15 mouse cellular contexts compared by ENCODE assay signal in genomic region chr4:61902136-61902535, GRCm38 (mm10).
"Had no signal": no experiment of that assay in that cellular context is flagged by ENCODE, and none has a peak within 500 bp of the region (broad histone marks: within the 10 kb centered on the region; RNA-seq: fewer than 3 reads in every experiment).

No protein-coding gene starts in this region.

- H3K27me3 ChIP-seq: limb, embryonic 12.5 days; liver, embryonic 13.5 days; lung, embryonic 15.5 days; megakaryocyte, embryonic 14.5 days had no signal

- H3K9me3 ChIP-seq: lung, embryonic 15.5 days had no signal

- H3K4me2 ChIP-seq: limb, embryonic 12.5 days; liver, embryonic 13.5 days; lung, embryonic 15.5 days; midbrain, embryonic 11.5 days had no signal

- H3K4me3 ChIP-seq: limb, embryonic 12.5 days; liver, embryonic 13.5 days; lung, embryonic 15.5 days; megakaryocyte, embryonic 14.5 days had no signal

- H3K4me1 ChIP-seq: limb, embryonic 12.5 days; liver, embryonic 13.5 days; lung, embryonic 15.5 days; megakaryocyte, embryonic 14.5 days had no signal

- H3K36me3 ChIP-seq: limb, embryonic 12.5 days; liver, embryonic 13.5 days; lung, embryonic 15.5 days had no signal

- ATAC-seq: liver, postnatal 0 days had no signal

- DNase-seq: kidney, adult 9 months; kidney, postnatal 36 days; layer of hippocampus, adult 9-11 months; layer of hippocampus, postnatal 36 days; liver; liver, embryonic 13.5 days; liver, postnatal 0 days; lung, postnatal 14 days; thymus, postnatal 36 days had no signal

- H3K27ac ChIP-seq: kidney, postnatal 0 days; limb, embryonic 12.5 days; liver, embryonic 13.5 days; lung, embryonic 15.5 days; macrophage had no signal

- H3K9ac ChIP-seq: limb, embryonic 12.5 days; liver, embryonic 13.5 days; liver, postnatal 0 days; lung, embryonic 15.5 days had no signal
